Mouse (Mus musculus) monocyte, adult 59 days (primary cell): ENCODE results near the gene Hoxc9. TPM values are rescaled to one million over a fixed set of nuclear protein-coding genes. Genes with fewer than 3 reads are reported as not detected.

Experiments
- total RNA-seq, 2 experiments: library from RNA; stranded (reverse); gene quantifications; one replicate each; pipeline ENCODE4 v1.2.4; 2023

Gene Hoxc9
- not detected for total RNA-seq

DNA sequence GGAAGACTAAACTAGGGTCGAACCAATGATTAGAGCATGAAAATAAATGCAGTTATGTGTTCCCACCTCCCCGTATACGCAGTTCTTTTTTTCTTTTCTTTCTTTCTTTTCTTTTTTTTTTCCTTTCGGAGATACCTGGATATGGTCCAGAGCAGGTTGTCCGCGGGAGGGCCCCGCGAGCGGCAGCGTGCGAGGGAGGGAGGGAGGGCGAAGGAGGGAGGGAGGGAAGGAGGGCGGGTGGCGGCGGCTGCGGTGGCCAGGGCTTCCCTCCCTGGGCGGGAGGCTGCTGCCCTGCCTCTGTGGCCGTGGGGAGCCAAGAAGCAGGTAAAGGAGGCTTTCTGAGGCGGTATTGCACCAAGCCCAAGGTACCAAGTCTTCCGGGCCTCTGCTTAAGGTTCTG, at the start of gene Hoxc9:
Hoxc9 (plus strand) TSS at position 269 of the 400 bp plus-strand sequence.

DNA sequence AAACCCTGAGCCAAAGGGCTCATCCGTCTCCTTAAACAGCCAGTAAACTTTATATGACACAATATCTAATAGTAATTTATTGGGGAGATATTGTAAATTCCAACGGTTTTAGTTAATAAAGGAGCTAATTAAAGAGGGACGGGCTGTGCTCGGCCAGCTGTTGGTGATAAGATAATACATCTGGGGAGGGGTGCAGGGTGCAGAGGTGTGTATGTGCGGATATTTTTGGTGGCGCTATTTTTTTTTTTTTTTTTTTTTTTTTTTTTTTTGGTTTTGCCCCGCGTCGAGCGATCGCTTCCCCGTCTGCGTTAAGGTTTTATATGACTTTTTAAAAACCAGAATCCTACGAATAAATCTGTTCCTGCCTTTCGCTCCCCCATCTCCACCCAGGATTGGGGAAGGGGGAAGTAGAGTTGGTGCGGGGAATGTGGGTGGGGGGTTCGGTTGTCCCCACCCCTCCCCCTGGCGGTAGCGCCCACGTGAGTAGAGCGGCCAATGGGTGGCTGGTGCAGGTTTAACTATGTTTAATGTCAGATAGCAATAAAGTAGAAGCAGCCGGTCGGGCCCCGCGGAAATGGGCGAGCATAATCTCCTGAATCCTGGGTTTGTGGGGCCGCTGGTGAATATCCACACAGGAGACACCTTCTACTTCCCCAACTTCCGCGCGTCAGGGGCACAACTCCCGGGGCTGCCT, 39.8 kb upstream of the Hoxc9 start, which contains the start of gene Hoxc12:
Hoxc12 (plus strand) TSS at position 479 of the 694 bp plus-strand sequence.

GRCm38 (mm10) chr15:102954192-102955006, 21.8 kb upstream of the Hoxc9 start, which contains the start of gene Hoxc11:
Hoxc11 (plus strand) TSS chr15:102954427.

GRCm38 (mm10) chr15:102966776-102967311, 9.4 kb upstream of the Hoxc9 start, which contains the start of gene Hoxc10:
Hoxc10 (plus strand) TSS chr15:102966796.

DNA sequence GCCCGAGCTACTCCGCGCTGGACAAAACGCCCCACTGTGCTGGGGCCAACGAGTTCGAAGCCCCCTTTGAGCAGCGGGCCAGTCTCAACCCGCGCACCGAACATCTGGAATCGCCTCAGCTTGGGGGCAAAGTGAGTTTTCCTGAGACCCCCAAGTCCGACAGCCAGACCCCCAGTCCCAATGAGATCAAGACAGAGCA, 9.0 kb upstream of the Hoxc9 start, which contains the start of gene Hoxc5:
Hoxc5 (plus strand) TSS at position 132 of the 199 bp plus-strand sequence.

GRCm38 (mm10) chr15:102990461-102991397, 14.5 kb downstream of the Hoxc9 start, which contains the start of gene Hoxc8:
Hoxc8 (plus strand) TSS chr15:102990607.

GRCm38 (mm10) chr15:102997939-102998355, 21.7 kb downstream of the Hoxc9 start, which contains the start of gene Hoxc6:
Hoxc6 (plus strand) TSS chr15:102998257.

DNA sequence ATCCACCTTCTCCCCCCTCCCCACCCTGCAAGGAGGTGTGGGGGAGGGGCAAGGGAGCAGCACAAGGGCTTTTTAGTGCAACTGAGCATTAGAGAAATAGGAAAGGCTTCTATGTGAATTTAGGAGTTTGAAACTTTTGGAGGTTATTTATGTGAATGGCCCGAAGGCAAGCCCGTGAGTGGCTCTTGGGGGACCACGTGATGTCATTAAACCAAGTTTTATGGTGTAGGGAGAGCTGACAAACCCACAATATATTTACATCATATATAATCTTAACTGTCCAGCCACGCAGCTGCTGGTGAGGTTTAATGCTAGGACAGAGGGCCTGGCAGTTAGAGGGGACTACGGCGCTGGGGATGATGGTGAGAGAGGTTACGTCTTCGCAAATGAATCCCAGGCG, 42.4 kb downstream of the Hoxc9 start, which contains the start of gene Hoxc4:
Hoxc4 (plus strand) TSS at position 299 of the 400 bp plus-strand sequence.

Other genes with a start within 250 kb of the Hoxc9 start
- gene Hoxc13, start 55.3 kb upstream of the Hoxc9 start, total RNA-seq: not detected
- gene Hoxc12, start 39.7 kb upstream of the Hoxc9 start, total RNA-seq: not detected
- gene Hoxc11, start 22.0 kb upstream of the Hoxc9 start, total RNA-seq: not detected
- not detected for gene Hoxc10, start 9.6 kb upstream of the Hoxc9 start, total RNA-seq
- not detected for gene Hoxc5, start 9.0 kb upstream of the Hoxc9 start, total RNA-seq
- not detected for gene Hoxc8, start 14.2 kb downstream of the Hoxc9 start, total RNA-seq
- gene Hoxc6, start 21.8 kb downstream of the Hoxc9 start, total RNA-seq: under 1 TPM in 1 of 2 experiments, not detected in 1; 0.33 TPM
- under 1 TPM in 1 of 2 experiments, not detected in 1; 0.24 TPM for gene Hoxc4, start 42.5 kb downstream of the Hoxc9 start, total RNA-seq
- gene Smug1, start 190.7 kb downstream of the Hoxc9 start, total RNA-seq: 1 to 10 TPM; 3.2 to 3.5 TPM